Mouse (Mus musculus): ENCODE results near the gene Dtnb.
A peak's percentile ranks its signal among the peaks of the same experiment; 100 is the strongest.
"Not testable (repeated sequence)": the region's sequence is repeated elsewhere in the genome, so short reads cannot be mapped to it uniquely, and the experiment has no call there.

Dtnb gene

GRCm38 (mm10) chr12:3571787-3572580 lies at the start of gene Dtnb:
Dtnb (plus strand) TSS chr12:3572381.
- peak; percentile 59 for DNase-seq (ENCODE audit: low spot score)

- no peak for DNase-seq (ENCODE audit: low spot score)
Observed at GRCm38 (mm10) chr12:3525536-3525935, 46.6 kb upstream of the Dtnb start.

GRCm38 (mm10) chr12:3535446-3535845 lies 36.7 kb upstream of the Dtnb start:
- DNase-seq (ENCODE audit: low spot score), result not testable (repeated sequence)

GRCm38 (mm10) chr12:3537616-3538015 lies 34.6 kb upstream of the Dtnb start:
- no peak for DNase-seq (ENCODE audit: low spot score)

GRCm38 (mm10) chr12:3538036-3538435 lies 34.1 kb upstream of the Dtnb start:
- no peak for DNase-seq (ENCODE audit: low spot score)

GRCm38 (mm10) chr12:3539605-3540004 lies 32.6 kb upstream of the Dtnb start:
- DNase-seq (ENCODE audit: low spot score), result no peak

GRCm38 (mm10) chr12:3540871-3541270 lies 31.3 kb upstream of the Dtnb start:
- no peak for DNase-seq (ENCODE audit: low spot score)

- DNase-seq (ENCODE audit: low spot score), result no peak
Observed at GRCm38 (mm10) chr12:3545451-3545850, 26.7 kb upstream of the Dtnb start.

GRCm38 (mm10) chr12:3546121-3546658 lies 26.0 kb upstream of the Dtnb start:
- DNase-seq (ENCODE audit: low spot score), result no peak

GRCm38 (mm10) chr12:3546781-3547180 lies 25.4 kb upstream of the Dtnb start:
- DNase-seq (ENCODE audit: low spot score), result no peak

GRCm38 (mm10) chr12:3547506-3547905 lies 24.7 kb upstream of the Dtnb start:
- DNase-seq (ENCODE audit: low spot score), result no peak

- DNase-seq (ENCODE audit: low spot score), result no peak
Observed at GRCm38 (mm10) chr12:3547911-3548310, 24.3 kb upstream of the Dtnb start.

- DNase-seq (ENCODE audit: low spot score), result peak; percentile 50
Observed at GRCm38 (mm10) chr12:3548582-3549211, 23.5 kb upstream of the Dtnb start.

- no peak for DNase-seq (ENCODE audit: low spot score)
Observed at GRCm38 (mm10) chr12:3550280-3550679, 21.9 kb upstream of the Dtnb start.

GRCm38 (mm10) chr12:3557414-3558319 lies 14.5 kb upstream of the Dtnb start:
- DNase-seq (ENCODE audit: low spot score), result no peak

- DNase-seq (ENCODE audit: low spot score), result peak; percentile 68
Observed at GRCm38 (mm10) chr12:3560596-3560995, 11.6 kb upstream of the Dtnb start.

GRCm38 (mm10) chr12:3561032-3561431 lies 11.1 kb upstream of the Dtnb start:
- DNase-seq (ENCODE audit: low spot score), result no peak

- no peak for DNase-seq (ENCODE audit: low spot score)
Observed at GRCm38 (mm10) chr12:3562806-3563205, 9.4 kb upstream of the Dtnb start.

- DNase-seq (ENCODE audit: low spot score), result no peak
Observed at GRCm38 (mm10) chr12:3563659-3564058, 8.5 kb upstream of the Dtnb start.

- peak; percentile 70 for DNase-seq (ENCODE audit: low spot score)
Observed at GRCm38 (mm10) chr12:3568461-3568991, 3.7 kb upstream of the Dtnb start.

GRCm38 (mm10) chr12:3570711-3571400 lies 1.3 kb upstream of the Dtnb start:
- peak; percentile 38 for DNase-seq (ENCODE audit: low spot score)

All from left cerebral cortex, adult 11 months (tissue).